Mouse (Mus musculus): Measurements from ENCODE around the gene Cdc40. TPM values are rescaled to one million over a fixed set of nuclear protein-coding genes. Genes with fewer than 3 reads are reported as not detected.
A peak's percentile ranks its signal among the peaks of the same experiment; 100 is the strongest.

Gene Cdc40
- 1 to 10 TPM; 6.4 to 6.5 TPM for total RNA-seq (2021)
- long read RNA-seq, experiment 1, partial matches to known transcripts = 0 of 5 reads
- long read RNA-seq, experiment 1, other reads (novel, unspliced or antisense) = 1 of 5 reads
- long read RNA-seq, experiment 2, partial matches to known transcripts = 2 of 5 reads
- long read RNA-seq, experiment 2, other reads (novel, unspliced or antisense) = 0 of 5 reads

GRCm38 (mm10) chr10:40882831-40883643 is at the start of gene Cdc40, which contains the start of gene Wasf1:
Cdc40 (minus strand) TSS chr10:40883311.
Wasf1 (plus strand) TSS chr10:40883475.
- peak; percentile 95 for DNase-seq

- DNase-seq = no peak
Measured at GRCm38 (mm10) chr10:40919464-40919863, 36.4 kb upstream of the Cdc40 start.

DNA sequence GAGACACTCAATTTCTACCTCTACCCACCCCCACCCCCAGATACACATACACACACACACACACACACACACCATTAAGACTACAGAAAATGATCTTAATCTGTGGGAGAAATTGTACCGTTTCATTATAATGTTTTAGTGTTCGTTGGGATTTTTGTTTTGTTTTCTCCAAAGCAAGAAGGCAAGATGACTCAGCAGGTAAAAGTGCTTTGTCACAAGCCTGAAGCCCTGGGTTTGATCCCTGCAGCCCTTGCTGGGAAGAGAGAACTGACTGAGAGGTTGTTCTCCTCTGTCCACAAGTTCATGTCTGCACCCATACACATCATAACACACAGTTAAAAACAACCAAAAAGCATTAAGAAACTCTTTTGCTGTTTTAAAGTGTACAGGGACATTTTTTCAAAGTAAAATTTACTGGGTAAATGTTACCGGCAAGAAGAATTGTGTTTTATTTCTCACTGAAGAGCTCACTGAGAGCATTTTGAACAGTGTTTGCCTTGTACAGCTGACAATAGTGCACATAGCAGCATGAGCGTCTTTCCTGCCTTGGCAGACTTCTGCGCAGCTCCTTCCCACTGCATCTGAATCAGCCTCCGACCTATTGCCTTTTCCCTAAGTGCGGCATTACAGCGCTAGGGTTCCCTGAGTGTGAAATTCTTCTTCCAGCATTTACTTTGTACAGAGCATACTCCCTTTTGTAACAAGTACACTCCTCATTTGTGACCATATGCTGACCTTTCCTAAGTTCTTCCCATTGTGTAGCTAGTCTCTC is 35.7 kb upstream of the Cdc40 start:
- DNase-seq = no peak

GRCm38 (mm10) chr10:40915240-40915639 is 32.1 kb upstream of the Cdc40 start:
- no peak for DNase-seq

- no peak for DNase-seq
Measured at GRCm38 (mm10) chr10:40910811-40911210, 27.7 kb upstream of the Cdc40 start.

GRCm38 (mm10) chr10:40908580-40908979 is 25.5 kb upstream of the Cdc40 start:
- no peak for DNase-seq

DNA sequence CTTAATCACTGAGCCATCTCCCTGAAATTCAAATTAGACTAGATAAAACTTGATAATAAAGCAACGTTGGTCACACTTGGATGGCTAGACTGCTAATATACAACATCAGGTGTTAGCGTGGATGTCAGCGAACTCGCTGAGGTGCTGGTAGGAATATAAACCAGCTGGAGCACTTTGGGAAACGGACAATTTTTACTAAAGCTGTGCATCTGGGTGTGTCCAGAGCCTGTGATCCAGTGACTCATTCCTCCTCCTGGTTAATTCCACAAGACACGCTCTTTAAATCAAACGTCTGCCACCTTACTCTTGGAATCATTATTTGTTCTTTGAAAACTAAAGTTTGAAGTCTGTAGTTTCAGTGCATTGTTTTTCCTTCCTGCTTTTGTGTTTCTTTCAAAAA is 23.7 kb upstream of the Cdc40 start:
- DNase-seq = no peak

DNA sequence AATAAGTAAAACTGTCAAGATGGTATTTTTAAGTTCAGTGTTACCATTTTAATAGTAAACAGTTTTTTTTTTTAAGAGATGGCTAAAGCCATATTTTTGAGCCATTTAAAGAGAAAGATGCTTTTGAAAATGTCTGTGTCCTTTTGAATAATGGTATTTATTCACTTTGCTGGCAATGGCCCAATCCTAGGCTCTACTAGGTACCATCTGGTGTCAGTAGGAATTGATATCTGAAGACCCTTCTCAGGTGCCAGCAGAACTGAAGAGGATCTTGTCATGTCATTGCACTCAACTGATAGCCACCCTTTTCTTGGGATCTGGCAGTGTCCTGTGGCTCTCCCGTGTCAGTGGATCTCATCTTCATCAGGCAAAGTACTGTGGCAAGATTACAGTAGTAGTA is 23.0 kb upstream of the Cdc40 start:
- no peak for DNase-seq

DNA sequence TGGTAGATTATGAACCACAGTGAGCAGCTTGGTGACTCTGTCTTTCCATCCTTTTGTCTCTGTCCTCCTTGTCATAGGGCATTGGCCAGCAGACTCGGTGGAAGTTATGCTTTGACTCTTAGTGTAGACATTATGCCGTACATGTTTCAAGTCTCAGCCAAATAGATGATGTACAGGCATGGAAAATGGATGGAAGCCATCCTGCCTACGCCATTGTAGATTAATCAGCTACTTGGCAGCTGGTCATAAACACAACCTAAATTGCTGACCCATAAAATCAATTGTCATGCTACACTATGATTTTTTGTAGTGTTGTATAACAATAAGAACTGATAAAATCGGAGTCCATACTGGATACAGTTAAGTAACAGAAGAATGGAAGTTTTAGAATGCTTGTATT is 18.7 kb upstream of the Cdc40 start:
- no peak for DNase-seq

DNA sequence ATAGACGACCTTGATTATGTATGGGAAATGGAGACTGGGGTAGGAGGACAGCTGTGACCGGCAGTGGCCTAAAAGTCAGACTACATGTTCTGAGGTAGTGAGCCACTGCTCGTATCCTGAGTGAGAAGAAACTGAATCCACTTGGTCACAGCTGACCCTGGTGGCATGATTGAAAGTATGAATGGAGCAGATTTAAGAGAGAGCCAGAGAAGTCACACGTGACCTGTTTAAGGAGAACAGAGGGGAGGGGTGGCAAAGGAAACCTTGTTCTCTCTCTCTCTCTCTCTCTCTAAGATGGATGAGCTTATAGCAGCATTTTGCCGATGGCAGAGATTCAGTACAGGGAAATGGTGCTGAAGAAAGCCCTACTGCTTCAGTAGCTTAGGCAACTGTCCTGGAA is 13.5 kb upstream of the Cdc40 start:
- DNase-seq = no peak

DNA sequence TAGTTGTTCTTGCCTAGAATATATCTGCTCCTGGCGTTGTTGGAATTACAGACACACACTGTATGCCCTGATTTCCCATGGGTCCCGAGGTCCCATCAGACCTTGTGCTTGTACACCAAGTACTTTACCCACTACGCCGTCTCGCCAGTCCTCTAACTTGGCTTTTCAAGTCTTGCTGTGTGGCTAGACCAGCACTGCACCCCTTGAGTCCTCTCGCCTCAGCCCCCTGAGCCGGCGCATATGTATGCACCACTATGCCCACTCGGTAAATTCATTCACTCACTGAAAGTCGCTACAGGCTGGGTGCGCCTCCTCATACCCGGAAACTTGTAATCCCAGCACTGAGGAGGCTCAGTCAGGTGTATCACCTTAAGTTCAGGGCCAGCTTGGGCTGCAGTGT is 12.7 kb upstream of the Cdc40 start:
- no peak for DNase-seq

- DNase-seq = no peak
Measured at GRCm38 (mm10) chr10:40889146-40889545, 6.0 kb upstream of the Cdc40 start.

GRCm38 (mm10) chr10:40887316-40887715 is 4.2 kb upstream of the Cdc40 start:
- DNase-seq = no peak

DNA sequence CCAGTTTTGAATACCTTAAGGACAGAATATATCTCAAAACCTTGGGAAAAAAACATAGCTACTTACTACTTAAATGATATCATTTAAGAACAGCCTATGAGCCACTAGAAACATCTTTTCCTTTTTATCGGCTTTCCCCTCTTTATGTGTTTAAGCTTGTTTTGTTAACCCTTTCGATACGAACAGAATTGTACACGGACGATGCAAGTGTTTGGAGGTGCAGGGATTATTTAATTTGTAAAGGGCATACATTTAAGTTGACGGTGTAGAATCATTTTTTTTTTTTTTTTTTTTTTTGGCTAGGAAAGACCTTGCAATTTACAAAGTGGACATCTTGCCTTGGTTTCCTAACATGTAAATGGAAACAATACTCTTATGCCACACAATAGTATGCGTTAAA is 2.3 kb upstream of the Cdc40 start:
- no peak for DNase-seq

GRCm38 (mm10) chr10:40884279-40884806 is 1.2 kb upstream of the Cdc40 start:
- peak; percentile 7 for DNase-seq

- peak; percentile 10 for DNase-seq
Measured at GRCm38 (mm10) chr10:40883644-40884278, 650 bp upstream of the Cdc40 start.

GRCm38 (mm10) chr10:40882333-40882732 is 778 bp downstream of the Cdc40 start:
- no peak for DNase-seq

DNA sequence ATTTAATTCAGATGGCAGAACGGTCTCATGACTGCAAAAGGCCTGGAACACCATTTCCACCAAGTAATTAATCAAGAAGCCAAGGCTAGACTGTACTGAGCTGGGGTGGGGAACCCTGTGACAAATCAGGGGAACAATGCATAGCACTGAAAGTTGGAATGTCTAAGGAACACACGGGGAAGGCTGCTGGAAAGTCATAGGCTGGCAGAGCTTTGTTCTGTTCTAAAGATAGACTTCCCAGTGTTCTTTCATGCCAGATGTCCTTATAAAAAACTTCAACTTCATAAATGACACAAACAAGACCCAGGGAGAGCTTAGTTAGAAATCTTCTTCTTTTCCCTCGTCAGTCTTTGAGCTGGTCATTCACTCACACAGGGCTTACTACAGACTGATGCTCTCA is 1.9 kb downstream of the Cdc40 start:
- no peak for DNase-seq

- DNase-seq = no peak
Measured at GRCm38 (mm10) chr10:40879969-40880368, 3.1 kb downstream of the Cdc40 start.

- DNase-seq = no peak
Measured at GRCm38 (mm10) chr10:40878246-40878645, 4.9 kb downstream of the Cdc40 start.

DNA sequence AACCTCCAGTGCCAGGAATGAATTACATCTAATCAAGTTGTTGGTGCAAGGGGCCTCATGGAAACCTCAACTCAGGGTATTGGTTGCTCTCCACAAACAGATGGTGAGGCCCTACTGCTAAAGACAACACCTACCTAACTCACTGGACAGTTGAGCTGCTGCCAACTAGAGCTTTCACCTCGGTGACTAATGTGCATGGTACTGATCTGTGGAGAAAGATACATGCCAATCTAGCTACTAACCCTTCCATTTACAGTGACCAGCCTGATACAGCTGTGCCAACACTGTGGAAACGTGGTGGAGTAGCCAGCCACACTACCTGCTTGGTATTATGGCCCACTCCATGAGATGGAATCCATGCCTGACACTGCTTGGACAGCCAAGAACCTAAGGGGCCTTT is 11.1 kb downstream of the Cdc40 start:
- DNase-seq = no peak

DNA sequence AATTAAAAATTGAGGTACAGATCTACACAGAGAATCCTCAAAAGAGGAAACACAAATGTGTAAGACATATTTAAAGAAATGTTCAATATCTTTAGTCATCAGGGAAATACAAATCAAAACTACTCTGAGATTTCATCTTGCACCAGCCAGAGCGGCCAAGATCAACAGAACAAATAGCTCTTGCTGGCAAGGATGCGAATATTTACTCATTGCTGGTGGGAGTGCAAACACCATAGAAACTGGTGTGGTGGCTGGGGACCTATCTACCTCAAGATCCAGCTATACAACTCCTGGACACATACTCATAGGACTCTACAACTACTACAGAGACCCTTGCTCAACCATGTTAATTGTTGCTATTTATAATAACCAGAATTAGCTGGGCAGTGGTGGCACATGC is 11.8 kb downstream of the Cdc40 start:
- DNase-seq = no peak
